Mouse (Mus musculus) lung, postnatal 25 days (tissue): ENCODE results near the gene Olfr380.

Source experiments
- DNase-seq: peaks from one replicate; pipeline ENCODE4 v3.0.0; 2022; ENCODE audit warnings: low spot score

Gene Olfr380

GRCm38 (mm10) chr11:73457408-73457807 is at the start of gene Olfr380:
Olfr380 (minus strand) TSS chr11:73457508.
- no peak for DNase-seq

GRCm38 (mm10) chr11:73491503-73491902 is 34.2 kb upstream of the Olfr380 start, which contains the start of gene Olfr381:
Olfr381 (minus strand) TSS chr11:73491603.
- no peak for DNase-seq

GRCm38 (mm10) chr11:73428377-73428776 is 28.9 kb downstream of the Olfr380 start, which contains the start of gene Olfr378:
Olfr378 (minus strand) TSS chr11:73428477.
- DNase-seq: no peak
